Mouse (Mus musculus) megakaryocyte, embryonic 14.5 days (primary cell): ENCODE measurements around the gene Cemip.

ENCODE experiments used
- FLI1 ChIP-seq: IDR thresholded peaks from 2 replicates; pipeline ENCODE4 v1.6.1; 2012; ENCODE audit warnings: low read length, inconsistent platforms, mixed read lengths
- GATA1 ChIP-seq: IDR thresholded peaks from 3 replicates; pipeline ENCODE4 v1.6.1; 2012; ENCODE audit warnings: mixed read lengths, low read length, inconsistent platforms, borderline replicate concordance

GRCm38 (mm10) chr7:83940136-83940535 is 146.2 kb downstream of the Cemip start:
- TF ChIP-seq GATA1 = no peak
- no peak for TF ChIP-seq FLI1
